Mouse (Mus musculus) neural tube, embryonic 12.5 days (tissue): Measurements from ENCODE around the gene Inpp5a. TPM values are rescaled to one million over a fixed set of nuclear protein-coding genes. Genes with fewer than 3 reads are reported as not detected.
A peak's percentile ranks its signal among the peaks of the same experiment; 100 is the strongest.

Source experiments
- ATAC-seq: fragments of 200-750 bp; cut with Nextera tagmentation; 2 replicates; pipeline ENCODE4 v1.8.0; 2017; ENCODE audit warnings: low read depth, mild to moderate bottlenecking, moderate TSS enrichment, moderate library complexity; ENCODE audit not compliant: low FRiP score
- H3K27ac ChIP-seq: fragments of 300-500 bp; sonication (generic); 2 replicates; pipeline ENCODE4 v1.5.1; 2016
- H3K27me3 ChIP-seq: fragments of 300-500 bp; sonication (generic); replicated peaks from 2 replicates; pipeline ENCODE4 v1.6.1; 2016; ENCODE audit warnings: mild to moderate bottlenecking
- H3K36me3 ChIP-seq: fragments of 300-500 bp; sonication (generic); 2 replicates; pipeline ENCODE4 v1.6.1; 2016; ENCODE audit warnings: mild to moderate bottlenecking
- H3K4me1 ChIP-seq: fragments of 300-500 bp; sonication (generic); 2 replicates; pipeline ENCODE4 v1.6.1; 2016
- H3K4me2 ChIP-seq: fragments of 300-500 bp; sonication (generic); replicated peaks from 2 replicates; pipeline ENCODE4 v1.6.1; 2016; ENCODE audit warnings: mild to moderate bottlenecking
- H3K4me3 ChIP-seq: fragments of 300-500 bp; sonication (generic); 2 replicates; pipeline ENCODE4 v1.5.1; 2016
- H3K9ac ChIP-seq: fragments of 300-500 bp; sonication (generic); 2 replicates; pipeline ENCODE4 v1.6.1; 2016; ENCODE audit warnings: mild to moderate bottlenecking
- H3K9me3 ChIP-seq: fragments of 300-500 bp; sonication (generic); 2 replicates; pipeline ENCODE4 v1.6.1; 2016; ENCODE audit warnings: mild to moderate bottlenecking
- WGBS: fragments of 180-500 bp; shearing (Covaris S2); methylation state at CpG from one replicate; pipeline ENCODE4 v1.1.7; 2016; 5-methylcytosine and 5-hydroxymethylcytosine counted together
- polyA plus RNA-seq: library from polyadenylated mRNA; unstranded; fragments of >200 nt; fragmentation: Nextera tagmentation; extraction: Ambion mirVana; gene quantifications from 2 replicates; pipeline ENCODE4 v1.2.1, GENCODE M21; 2016

Gene Inpp5a
- polyA plus RNA-seq, 1 experiment from 2014 or later, result 26.8 TPM

- Histone ChIP-seq H3K9ac (no peak overlapping the region), H3K4me1 (no peaks in the 10 kb centered on the region), H3K36me3 (no peaks in the 10 kb centered on the region), H3K4me2 (no peak overlapping the region), H3K27me3 (no peaks in the 10 kb centered on the region), H3K4me3 (no peak overlapping the region), H3K27ac (no peak overlapping the region), H3K9me3 (no peaks in the 10 kb centered on the region)
- no peak for ATAC-seq
- WGBS, result 62% methylated on average over 2 of the region's 2 CpGs
These were observed 9.2 kb upstream of the Inpp5a start for GRCm38 (mm10) chr7:139379745-139380144.

- no peaks in the 10 kb centered on the region for H3K9me3 ChIP-seq
- H3K4me2 ChIP-seq, result no peak overlapping the region
- H3K4me3 ChIP-seq, result no peak overlapping the region
- no peaks in the 10 kb centered on the region for H3K27me3 ChIP-seq
- no peak overlapping the region for H3K27ac ChIP-seq
- ATAC-seq, result no peak
- H3K9ac ChIP-seq, result no peak overlapping the region
- H3K4me1 ChIP-seq, result no peaks in the 10 kb centered on the region; the same call in 1 of the 2 replicates
- no peaks in the 10 kb centered on the region for H3K36me3 ChIP-seq
- WGBS, result 76% methylated on average over 4 of the region's 4 CpGs
These were observed 8.7 kb upstream of the Inpp5a start for GRCm38 (mm10) chr7:139380225-139380624.

- Histone ChIP-seq H3K27ac (no peak overlapping the region), H3K9ac (no peak overlapping the region), H3K9me3 (no peaks in the 10 kb centered on the region), H3K36me3 (no peaks in the 10 kb centered on the region), H3K4me3 (no peak overlapping the region), H3K4me1 (no peaks in the 10 kb centered on the region; the same call in 1 of the 2 replicates), H3K27me3 (no peaks in the 10 kb centered on the region), H3K4me2 (no peak overlapping the region)
- no peak for ATAC-seq
- WGBS, result 81% methylated on average over 2 of the region's 2 CpGs
These were observed 7.0 kb upstream of the Inpp5a start for GRCm38 (mm10) chr7:139381877-139382276.

GRCm38 (mm10) chr7:139382796-139383195 lies 6.1 kb upstream of the Inpp5a start:
- no peak overlapping the region for H3K4me2 ChIP-seq
- H3K9ac ChIP-seq, result no peak overlapping the region
- H3K4me3 ChIP-seq, result no peak overlapping the region
- H3K27ac ChIP-seq, result no peak overlapping the region
- ATAC-seq, result no peak
- no peaks in the 10 kb centered on the region for H3K9me3 ChIP-seq
- H3K27me3 ChIP-seq, result no peaks in the 10 kb centered on the region
- WGBS, result 89% methylated on average over 2 of the region's 2 CpGs
- no peaks in the 10 kb centered on the region; the same call in 1 of the 2 replicates for H3K4me1 ChIP-seq
- no peaks in the 10 kb centered on the region for H3K36me3 ChIP-seq

GRCm38 (mm10) chr7:139384500-139384899 lies 4.4 kb upstream of the Inpp5a start:
- H3K27ac ChIP-seq, result no peak overlapping the region
- H3K36me3 ChIP-seq, result no peaks in the 10 kb centered on the region
- ATAC-seq, result no peak
- 89% methylated on average over 1 of the region's 1 CpGs for WGBS
- peaks cover under 1% of the 10 kb centered on the region for H3K4me1 ChIP-seq
- H3K4me2 ChIP-seq, result no peak overlapping the region
- no peak overlapping the region for H3K4me3 ChIP-seq
- no peaks in the 10 kb centered on the region for H3K9me3 ChIP-seq
- no peaks in the 10 kb centered on the region for H3K27me3 ChIP-seq
- H3K9ac ChIP-seq, result no peak overlapping the region

- no peak overlapping the region for H3K4me3 ChIP-seq
- H3K4me1 ChIP-seq, result peaks cover 6% of the 10 kb centered on the region
- WGBS, result 88% methylated on average over 2 of the region's 2 CpGs
- no peak overlapping the region for H3K9ac ChIP-seq
- no peaks in the 10 kb centered on the region for H3K36me3 ChIP-seq
- H3K4me2 ChIP-seq, result no peak overlapping the region
- H3K27me3 ChIP-seq, result no peaks in the 10 kb centered on the region
- no peak overlapping the region for H3K27ac ChIP-seq
- ATAC-seq, result no peak
- H3K9me3 ChIP-seq, result no peaks in the 10 kb centered on the region
These were observed 3.9 kb upstream of the Inpp5a start for GRCm38 (mm10) chr7:139384916-139385530.

GRCm38 (mm10) chr7:139386933-139387690 lies 1.8 kb upstream of the Inpp5a start:
- WGBS, result 88% methylated on average over 9 of the region's 9 CpGs
- Histone ChIP-seq H3K27me3 (no peaks in the 10 kb centered on the region), H3K27ac (no peak overlapping the region), H3K9ac (no peak overlapping the region), H3K4me1 (peaks cover 13% of the 10 kb centered on the region), H3K9me3 (no peaks in the 10 kb centered on the region), H3K4me3 (no peak overlapping the region), H3K4me2 (no peak overlapping the region), H3K36me3 (no peaks in the 10 kb centered on the region)
- no peak for ATAC-seq

GRCm38 (mm10) chr7:139387921-139388669 lies 814 bp upstream of the Inpp5a start:
- Histone ChIP-seq H3K36me3 (no peaks in the 10 kb centered on the region), H3K27ac (peak overlapping the region; percentile 43; the same call in 1 of the 2 replicates), H3K27me3 (no peaks in the 10 kb centered on the region), H3K4me3 (peak overlapping the region; percentile 90), H3K9ac (peak overlapping the region; percentile 55), H3K9me3 (no peaks in the 10 kb centered on the region), H3K4me2 (peak overlapping the region; percentile 49), H3K4me1 (peaks cover 19% of the 10 kb centered on the region)
- 23% methylated on average over 16 of the region's 16 CpGs for WGBS
- peak; percentile 85 for ATAC-seq

- Histone ChIP-seq H3K27ac (no peak overlapping the region), H3K4me2 (peak overlapping the region; percentile 84), H3K9me3 (no peaks in the 10 kb centered on the region), H3K27me3 (no peaks in the 10 kb centered on the region), H3K36me3 (no peaks in the 10 kb centered on the region), H3K9ac (peak overlapping the region; percentile 92), H3K4me3 (peak overlapping the region; percentile 90), H3K4me1 (peaks cover 19% of the 10 kb centered on the region)
- ATAC-seq, result peak; percentile 72
- WGBS, result 2% methylated on average over 53 of the region's 53 CpGs
These were observed 378 bp downstream of the Inpp5a start for GRCm38 (mm10) chr7:139389213-139389761.

GRCm38 (mm10) chr7:139390380-139390779 lies 1.5 kb downstream of the Inpp5a start:
- no peaks in the 10 kb centered on the region for H3K27me3 ChIP-seq
- no peak for ATAC-seq
- WGBS, result 83% methylated on average over 3 of the region's 3 CpGs
- peaks cover 19% of the 10 kb centered on the region for H3K4me1 ChIP-seq
- no peak overlapping the region for H3K4me3 ChIP-seq
- H3K36me3 ChIP-seq, result no peaks in the 10 kb centered on the region
- no peak overlapping the region; the same call in 1 of the 2 replicates for H3K9ac ChIP-seq
- H3K4me2 ChIP-seq, result peak overlapping the region; percentile 84
- H3K9me3 ChIP-seq, result no peaks in the 10 kb centered on the region
- no peak overlapping the region for H3K27ac ChIP-seq

- Histone ChIP-seq H3K27me3 (no peaks in the 10 kb centered on the region), H3K4me1 (peaks cover 19% of the 10 kb centered on the region), H3K27ac (no peak overlapping the region), H3K4me3 (no peak overlapping the region), H3K36me3 (no peaks in the 10 kb centered on the region), H3K9me3 (no peaks in the 10 kb centered on the region), H3K9ac (no peak overlapping the region), H3K4me2 (peak overlapping the region; percentile 84; the same call in 1 of the 2 replicates)
- ATAC-seq, result no peak
- 88% methylated on average over 9 of the region's 9 CpGs for WGBS
These were observed 2.0 kb downstream of the Inpp5a start for GRCm38 (mm10) chr7:139390926-139391325.

- H3K4me2 ChIP-seq, result no peak overlapping the region
- no peak for ATAC-seq
- 63% methylated on average over 5 of the region's 5 CpGs for WGBS
- no peak overlapping the region for H3K27ac ChIP-seq
- no peaks in the 10 kb centered on the region for H3K27me3 ChIP-seq
- H3K4me3 ChIP-seq, result no peak overlapping the region
- H3K9me3 ChIP-seq, result no peaks in the 10 kb centered on the region
- peaks cover 19% of the 10 kb centered on the region for H3K4me1 ChIP-seq
- no peak overlapping the region for H3K9ac ChIP-seq
- no peaks in the 10 kb centered on the region for H3K36me3 ChIP-seq
These were observed 2.8 kb downstream of the Inpp5a start for GRCm38 (mm10) chr7:139391691-139392090.
